Mouse (Mus musculus): ENCODE measurements at regions not wholly inside any gene's neighbourhood (a gene's known extent, or its start where the extent isn't known, plus 50 kb on each side); places are given as distances from the start of the nearest gene placed in this dataset.

- in situ Hi-C loops (cut with MseI, MboI): no loop called here
These were observed 59.6 kb upstream of the Hs6st1 start for GRCm38 (mm10) chr1:36008598-36008997.

DNA sequence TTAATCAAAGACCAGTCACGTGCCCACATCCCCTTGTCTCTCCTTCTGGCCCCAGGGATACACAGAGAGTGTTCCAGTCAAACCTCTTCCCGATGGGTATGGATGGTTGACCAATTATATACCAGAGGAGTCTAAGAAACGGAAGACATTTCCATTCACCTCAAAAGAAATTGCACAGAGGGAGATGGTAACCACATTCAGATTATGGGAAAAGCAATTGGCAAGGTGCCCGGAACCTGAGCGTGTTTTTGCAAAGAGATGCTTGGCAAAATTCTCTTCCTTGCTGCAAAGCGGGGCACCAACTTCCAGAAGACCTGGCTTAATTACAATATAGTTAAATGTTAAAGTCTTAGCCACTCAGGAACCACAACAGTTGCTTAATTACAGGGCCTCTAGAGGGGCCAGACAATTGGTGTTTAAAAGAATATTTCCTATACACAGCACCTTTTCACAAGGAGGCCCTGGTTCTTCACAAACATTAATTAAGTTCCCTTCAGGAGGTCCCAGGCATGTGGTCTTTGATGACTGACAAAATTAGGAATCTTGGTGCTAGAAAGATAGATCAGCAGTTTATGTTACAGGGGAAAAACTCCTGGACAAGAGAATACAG lies 59.1 kb upstream of the Hs6st1 start:
- in situ Hi-C loops (cut with MseI, MboI): no loop called here

DNA sequence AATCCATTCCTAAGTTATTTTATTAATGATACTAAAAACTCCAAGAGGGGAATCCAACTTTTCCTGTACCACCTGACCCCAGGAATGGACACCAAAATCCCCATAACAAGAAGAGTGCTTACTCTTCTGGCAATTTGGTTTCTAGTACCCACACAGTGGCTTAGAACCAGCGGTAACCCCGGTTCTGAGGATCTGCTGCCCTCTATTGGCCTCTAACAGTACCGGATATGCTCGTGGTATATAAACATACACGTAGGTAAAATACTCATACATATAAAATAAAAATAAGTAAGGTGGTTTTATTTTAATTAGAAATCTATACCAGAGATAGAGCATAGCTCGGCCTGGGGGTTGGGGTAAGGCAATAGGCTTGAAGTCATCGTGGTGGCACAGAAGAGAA lies 58.0 kb upstream of the Hs6st1 start:
- in situ Hi-C loops (cut with MseI, MboI): loop anchor here in 1 of 2 experiments (5.0 kb wide), 1 partner anchor 52 kb away; no protein-coding TSS in a partner anchor

GRCm38 (mm10) chr1:36010834-36011233 lies 57.4 kb upstream of the Hs6st1 start:
- in situ Hi-C loops (cut with MseI, MboI): loop anchor here in 1 of 2 experiments (5.0 kb wide), 1 partner anchor 51 kb away; no protein-coding TSS in a partner anchor

GRCm38 (mm10) chr1:36012081-36012765 lies 56.0 kb upstream of the Hs6st1 start:
- in situ Hi-C loops (cut with MseI, MboI): loop anchor here in 1 of 2 experiments (5.0 kb wide), 1 partner anchor 50 kb away; no protein-coding TSS in a partner anchor

DNA sequence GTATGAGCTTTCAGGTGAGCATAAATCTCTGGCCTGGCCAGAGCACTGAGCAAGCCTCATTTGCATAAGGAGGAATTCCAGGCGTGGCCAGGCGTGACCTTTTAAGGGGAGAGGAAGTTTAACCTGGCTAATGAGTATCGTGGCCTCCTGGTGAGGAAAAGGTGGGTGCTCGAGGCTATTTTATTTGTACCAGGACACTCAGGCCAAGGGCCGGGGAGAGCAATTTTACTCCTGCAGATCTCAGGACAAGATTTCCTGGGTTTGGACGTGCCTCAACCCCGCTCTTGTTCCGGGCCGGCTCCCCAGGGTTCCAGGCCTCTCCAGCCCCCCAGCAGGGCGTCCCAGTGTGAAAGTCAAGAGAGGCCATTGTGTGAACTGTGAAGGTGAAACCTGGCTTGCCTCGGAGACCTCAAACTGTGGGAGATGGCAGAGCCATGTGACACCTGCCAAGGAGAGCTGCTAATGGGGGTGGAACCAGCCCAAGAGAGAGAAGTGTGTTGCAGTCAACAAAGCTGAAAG lies 54.3 kb upstream of the Hs6st1 start:
- in situ Hi-C loops (cut with MseI, MboI): loop anchor here in 1 of 2 experiments (5.0 kb wide), 1 partner anchor 48 kb away; no protein-coding TSS in a partner anchor

- in situ Hi-C loops (cut with MseI, MboI): loop anchor here in 1 of 2 experiments (5.0 kb wide), 1 partner anchor 48 kb away; no protein-coding TSS in a partner anchor
These were observed 53.8 kb upstream of the Hs6st1 start for GRCm38 (mm10) chr1:36014372-36014771.

DNA sequence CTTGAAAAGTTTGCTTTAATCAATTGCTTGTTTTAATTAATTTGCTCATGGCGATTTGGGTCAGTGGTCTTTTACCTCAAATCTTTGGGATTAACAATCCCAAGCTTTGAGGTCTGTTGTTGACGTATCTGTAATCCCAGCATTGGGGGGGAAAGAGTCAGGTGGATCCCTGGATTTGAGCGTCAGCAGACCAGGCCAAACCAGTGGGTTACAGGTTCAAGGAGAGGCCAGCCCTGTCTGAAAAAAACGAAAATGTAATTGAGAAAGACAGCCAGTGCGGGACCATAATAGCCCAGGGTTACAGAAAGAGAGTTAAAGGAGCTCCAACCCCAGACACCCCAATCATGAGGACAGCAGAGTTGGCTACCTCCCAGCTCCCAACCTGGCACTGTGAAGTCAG lies 53.0 kb upstream of the Hs6st1 start:
- in situ Hi-C loops (cut with MseI, MboI): no loop called here

GRCm38 (mm10) chr1:36016566-36016965 lies 51.6 kb upstream of the Hs6st1 start:
- in situ Hi-C loops (cut with MseI, MboI): no loop called here

DNA sequence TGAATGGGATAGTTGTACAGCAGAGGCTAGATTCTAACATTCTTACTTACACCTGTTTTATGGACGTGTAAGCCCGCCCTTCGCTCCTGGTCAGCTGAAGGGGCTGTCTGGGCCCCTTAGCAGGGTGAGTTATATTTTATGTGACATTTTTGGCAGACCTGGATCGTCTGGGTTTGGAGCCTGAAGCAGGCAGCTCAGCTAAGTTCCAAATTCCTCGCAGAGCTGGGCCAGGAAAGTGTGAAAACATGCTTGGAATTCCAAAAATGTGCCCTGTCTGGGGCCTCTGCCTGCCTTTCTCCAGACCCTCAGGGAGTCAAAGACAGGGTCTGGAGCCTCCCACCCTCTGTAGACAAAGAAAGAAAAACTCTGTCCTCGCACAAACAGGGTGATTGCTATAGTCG lies 51.1 kb upstream of the Hs6st1 start:
- in situ Hi-C loops (cut with MseI, MboI): no loop called here

GRCm38 (mm10) chr1:36017656-36018055 lies 50.5 kb upstream of the Hs6st1 start:
- in situ Hi-C loops (cut with MseI, MboI): no loop called here
